Mouse (Mus musculus): ENCODE measurements around the gene Ube2m. TPM values are rescaled to one million over a fixed set of nuclear protein-coding genes. Genes with fewer than 3 reads are reported as not detected.

The Ube2m gene
- total RNA-seq, 2 experiments from 2014 or later: 86.1 to 97.9 TPM

DNA sequence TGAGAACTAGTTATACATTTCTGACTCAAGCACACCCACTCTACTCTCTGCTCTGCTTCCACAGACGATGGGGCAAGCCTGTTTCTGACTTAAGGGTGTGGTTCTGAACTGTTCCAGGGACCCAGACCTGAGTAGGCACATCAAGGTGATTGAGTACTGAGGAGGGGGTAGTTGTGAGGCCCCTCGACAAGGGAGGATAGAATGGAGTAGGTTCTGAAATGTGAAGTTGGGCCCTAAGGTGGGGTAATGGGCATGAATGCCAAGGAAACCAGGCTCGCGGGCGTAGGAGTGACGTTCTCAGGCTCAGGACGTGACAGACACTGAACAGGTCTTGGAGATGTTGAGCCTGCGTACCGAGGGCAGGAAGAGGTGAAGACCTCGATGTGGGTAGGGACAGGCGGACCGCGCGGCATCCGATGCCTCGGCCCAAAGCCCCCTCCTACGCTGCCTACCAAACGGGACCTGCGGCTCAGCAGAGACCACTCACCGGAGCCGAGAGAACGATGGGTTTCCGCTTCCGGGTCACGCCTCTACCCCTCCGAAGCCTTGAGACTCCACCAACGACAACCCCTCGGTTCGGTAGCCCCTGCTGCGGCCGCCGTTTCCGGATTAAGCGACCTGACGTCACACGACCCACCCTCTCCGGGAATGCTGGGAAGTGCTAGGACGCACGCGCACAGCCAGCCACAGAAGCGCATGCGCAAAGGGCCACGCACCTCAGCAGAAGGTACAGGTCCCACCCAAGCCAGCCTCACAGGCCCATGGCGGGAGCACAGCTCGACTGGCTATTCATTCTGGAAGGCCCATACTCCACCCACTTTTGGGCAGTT is 3.7 kb downstream of the Ube2m start, which contains the start of gene Chmp2a:
Gene Chmp2a, minus strand, starts transcription at position 660 of the 830 bp plus-strand sequence.
- peak; percentile 63 for ATAC-seq (ENCODE audit: poor library complexity, severe bottlenecking)

GRCm38 (mm10) chr7:13033451-13034147 is 4.5 kb downstream of the Ube2m start:
- no peak for ATAC-seq (ENCODE audit: poor library complexity, severe bottlenecking)

- no peak for ATAC-seq (ENCODE audit: poor library complexity, severe bottlenecking)
Measured at GRCm38 (mm10) chr7:13032541-13032940, 5.5 kb downstream of the Ube2m start.

DNA sequence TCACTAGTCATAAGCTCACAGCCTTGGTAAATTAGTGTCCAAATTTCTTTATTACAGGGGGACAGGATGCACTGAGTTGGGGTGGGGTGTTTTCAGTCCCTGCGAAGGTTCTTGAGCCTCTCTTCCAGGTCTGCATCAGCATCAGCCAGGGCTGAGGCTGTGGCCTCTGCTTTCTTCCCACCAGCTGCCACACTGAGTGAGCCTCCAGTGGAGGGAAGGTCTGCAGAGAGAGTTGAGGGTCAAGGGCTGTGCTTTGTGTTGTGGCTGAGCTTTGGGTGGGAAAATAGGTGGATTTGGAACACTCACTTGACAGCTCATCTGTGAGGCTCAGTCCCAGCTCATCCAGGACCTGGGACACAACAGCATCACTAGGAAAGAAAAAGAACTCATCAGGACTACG is 6.1 kb downstream of the Ube2m start:
- no peak for ATAC-seq (ENCODE audit: poor library complexity, severe bottlenecking)

GRCm38 (mm10) chr7:13031069-13031468 is 7.0 kb downstream of the Ube2m start:
- no peak for ATAC-seq (ENCODE audit: poor library complexity, severe bottlenecking)

DNA sequence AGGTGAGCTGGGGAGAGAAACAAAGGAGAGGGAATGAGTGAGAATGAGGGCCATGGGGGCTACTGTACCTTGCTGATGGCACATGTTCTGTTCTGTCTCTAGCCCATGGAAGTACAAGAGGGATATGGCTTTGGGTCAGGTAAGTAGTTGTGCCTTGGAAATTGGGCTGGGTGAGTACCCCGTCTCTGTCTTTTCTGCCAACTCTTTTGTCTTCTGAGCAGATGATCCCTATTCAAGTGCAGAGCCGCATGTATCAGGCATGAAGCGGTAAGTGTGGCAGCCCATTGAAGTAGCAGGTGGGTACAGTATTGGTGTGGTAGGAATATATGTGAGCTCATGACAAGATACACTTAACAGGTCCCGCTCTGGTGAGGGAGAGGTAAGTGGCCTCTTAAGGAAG is 9.1 kb downstream of the Ube2m start:
- no peak for ATAC-seq (ENCODE audit: poor library complexity, severe bottlenecking)

DNA sequence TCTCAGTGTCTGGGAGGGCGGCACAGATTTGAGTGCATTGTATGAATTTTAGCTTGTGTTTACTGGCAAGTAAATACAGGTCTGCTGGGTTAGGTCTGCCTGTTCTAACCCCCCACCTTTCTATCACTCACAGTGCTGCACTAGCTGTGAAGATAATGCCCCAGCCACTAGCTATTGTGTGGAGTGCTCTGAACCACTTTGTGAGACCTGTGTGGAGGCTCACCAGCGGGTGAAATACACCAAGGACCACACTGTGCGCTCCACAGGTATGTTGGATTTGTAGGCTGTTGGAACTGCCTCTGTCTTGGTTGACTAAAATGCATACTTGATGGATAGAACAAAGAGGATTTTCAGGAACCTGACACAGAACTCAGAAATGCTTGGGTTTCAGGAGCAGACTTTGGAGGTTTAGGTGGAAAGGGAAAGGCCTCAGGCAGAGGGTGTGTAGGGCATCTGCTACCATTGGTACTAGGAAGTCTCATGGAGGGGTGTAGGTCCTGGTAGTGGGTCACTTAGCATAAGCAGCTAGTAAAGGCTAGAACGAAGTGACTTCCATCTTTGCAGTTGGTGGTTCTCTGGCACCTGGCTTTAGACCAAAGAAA is 12.5 kb downstream of the Ube2m start:
- no peak for ATAC-seq (ENCODE audit: poor library complexity, severe bottlenecking)

DNA sequence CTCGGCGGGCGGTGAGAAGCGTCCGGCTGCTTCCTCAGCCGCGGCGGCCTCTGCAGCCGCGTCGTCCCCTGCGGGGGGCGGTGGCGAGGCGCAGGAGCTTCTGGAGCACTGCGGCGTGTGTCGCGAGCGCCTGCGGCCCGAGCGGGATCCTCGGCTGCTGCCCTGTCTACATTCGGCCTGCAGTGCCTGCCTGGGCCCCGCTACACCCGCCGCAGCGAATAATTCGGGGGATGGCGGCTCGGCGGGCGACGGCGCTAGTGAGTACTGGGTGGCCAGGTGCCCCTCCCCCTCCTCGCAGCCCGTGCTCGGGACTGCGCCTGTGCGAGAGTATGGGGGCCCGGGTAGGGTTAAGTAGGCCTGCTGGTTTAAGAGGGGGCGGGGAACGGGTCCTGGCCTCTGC is 13.3 kb downstream of the Ube2m start:
- peak; percentile 22 for ATAC-seq (ENCODE audit: poor library complexity, severe bottlenecking)

- ATAC-seq (ENCODE audit: poor library complexity, severe bottlenecking): peak; percentile 83
Measured at GRCm38 (mm10) chr7:13023928-13024731, 13.9 kb downstream of the Ube2m start.

DNA sequence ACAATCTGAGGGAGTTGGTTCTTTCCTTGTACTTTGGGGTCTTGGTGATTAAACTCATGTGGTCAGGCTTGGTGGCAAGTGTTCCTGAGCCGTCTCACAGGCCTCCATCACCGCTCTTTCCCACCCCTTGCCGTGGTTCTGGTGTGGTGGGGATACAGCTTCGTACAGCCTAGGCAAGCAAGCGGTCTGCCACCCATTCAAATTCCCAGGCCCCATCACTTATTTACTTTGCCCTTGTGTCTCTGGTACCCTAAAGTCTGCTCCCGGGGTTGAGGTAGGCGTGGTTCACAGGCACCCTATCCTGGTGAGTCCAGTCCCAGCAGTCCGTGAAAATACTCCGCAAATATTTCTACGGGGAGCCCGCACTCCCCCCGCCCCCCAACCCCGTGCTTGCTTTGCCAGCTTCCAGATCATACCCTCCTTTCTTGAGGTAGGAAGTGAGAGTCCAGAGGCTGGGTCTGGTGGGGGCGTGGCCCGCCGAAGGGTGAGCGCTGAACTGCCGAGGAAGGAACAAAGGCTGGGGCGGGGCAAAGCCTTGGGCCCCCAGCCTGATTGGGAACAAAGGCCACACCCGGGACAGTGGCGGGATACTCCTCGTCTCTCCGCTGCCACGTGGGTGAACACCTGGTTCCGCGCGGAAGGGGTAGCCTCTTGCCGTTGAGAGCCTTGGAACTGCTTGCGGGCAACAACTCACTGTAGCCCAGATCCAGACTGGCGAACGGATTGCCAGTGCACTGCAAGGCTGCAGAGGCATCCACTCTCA is 15.1 kb downstream of the Ube2m start:
- peak; percentile 77 for ATAC-seq (ENCODE audit: poor library complexity, severe bottlenecking)

DNA sequence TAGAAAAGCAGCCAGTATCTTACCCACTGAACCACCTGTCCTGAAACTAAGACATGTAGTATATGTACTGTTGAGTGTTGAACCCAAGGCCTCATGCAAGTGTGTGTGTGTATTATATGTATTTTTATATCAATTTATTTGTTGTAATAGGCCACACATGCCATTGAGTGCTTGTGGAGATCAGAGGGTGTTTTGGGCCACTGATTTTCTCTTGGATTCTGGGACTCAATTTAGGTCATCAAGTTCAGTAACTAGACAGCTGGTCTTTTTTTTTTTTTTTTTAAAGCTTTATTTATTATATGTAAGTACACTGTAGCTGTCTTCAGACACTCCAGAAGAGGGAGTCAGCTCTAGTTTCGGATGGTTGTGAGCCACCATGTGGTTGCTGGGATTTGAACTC is 22.9 kb downstream of the Ube2m start:
- ATAC-seq (ENCODE audit: poor library complexity, severe bottlenecking): no peak

GRCm38 (mm10) chr7:13014275-13014839 is 23.7 kb downstream of the Ube2m start:
- no peak for ATAC-seq (ENCODE audit: poor library complexity, severe bottlenecking)

DNA sequence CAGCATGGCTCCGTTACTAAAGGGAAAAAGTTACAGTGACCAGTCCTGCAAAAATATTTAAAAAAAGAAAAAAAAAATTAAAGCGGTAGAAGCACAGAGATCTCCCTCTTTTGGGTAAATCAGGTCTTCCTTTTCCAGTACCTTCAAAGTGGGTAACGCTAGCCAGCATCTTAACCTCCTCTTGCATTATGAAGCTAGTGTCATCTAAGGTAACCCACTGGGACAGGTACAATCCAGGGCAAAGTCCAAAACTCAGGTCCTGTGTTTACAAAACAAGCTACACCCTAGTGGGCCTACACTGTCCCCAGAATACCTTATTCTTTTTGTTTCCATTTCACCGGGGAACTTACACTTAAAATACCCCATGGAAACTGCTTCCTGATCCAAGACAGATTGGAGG is 24.4 kb downstream of the Ube2m start:
- ATAC-seq (ENCODE audit: poor library complexity, severe bottlenecking): no peak

GRCm38 (mm10) chr7:13010005-13010908 is 27.8 kb downstream of the Ube2m start, which contains the start of gene Zbtb45:
Gene Zbtb45 (minus strand): TSS chr7:13010034.
- no peak for ATAC-seq (ENCODE audit: poor library complexity, severe bottlenecking)

- peak; percentile 88 for ATAC-seq (ENCODE audit: poor library complexity, severe bottlenecking)
Measured at GRCm38 (mm10) chr7:13009143-13010004, 28.7 kb downstream of the Ube2m start.

DNA sequence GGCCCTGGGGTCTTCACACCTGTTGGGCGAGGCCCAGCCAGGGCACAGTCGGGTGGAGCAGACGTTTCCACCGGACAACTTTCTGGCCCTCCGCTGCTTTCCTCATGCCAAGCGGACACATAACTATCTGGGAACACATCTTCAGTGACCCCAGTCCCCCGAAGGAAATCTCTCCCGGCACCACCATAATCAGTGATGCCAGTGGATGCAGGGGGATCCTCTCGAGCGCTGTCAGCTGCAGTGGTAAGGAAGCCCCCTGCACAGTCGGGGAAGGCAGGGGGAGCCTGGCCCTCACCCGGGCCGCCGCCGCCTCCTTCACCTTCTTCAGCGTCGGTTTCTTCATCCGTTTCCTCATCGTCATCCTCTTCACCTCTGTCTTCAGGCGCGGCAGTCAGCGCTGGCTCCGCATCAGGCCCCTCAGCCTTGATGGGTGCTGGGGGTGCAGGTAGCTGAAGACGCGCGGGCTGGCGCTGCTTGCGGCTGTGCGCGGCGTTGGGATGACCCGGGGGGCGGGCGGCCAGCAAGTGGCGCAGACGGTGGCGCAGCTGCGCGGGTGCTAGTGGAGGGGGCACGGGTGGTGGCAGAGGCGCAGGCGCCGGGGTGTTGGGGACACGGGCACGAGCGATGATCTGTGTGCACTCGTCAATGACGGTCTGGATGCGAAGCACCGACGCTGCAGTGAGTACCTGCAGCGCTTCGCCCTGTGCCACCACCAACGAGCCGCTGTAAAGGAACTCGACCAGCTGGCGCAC is 30.6 kb downstream of the Ube2m start:
- no peak for ATAC-seq (ENCODE audit: poor library complexity, severe bottlenecking)

GRCm38 (mm10) chr7:13006531-13006930 is 31.5 kb downstream of the Ube2m start:
- no peak for ATAC-seq (ENCODE audit: poor library complexity, severe bottlenecking)
